Mouse (Mus musculus): ENCODE results near the gene Macrod2. TPM values are rescaled to one million over a fixed set of nuclear protein-coding genes. Genes with fewer than 3 reads are reported as not detected.

Macrod2 gene
- polyA plus RNA-seq, 1 experiment from 2014 or later, result 62.2 TPM

GRCm38 (mm10) chr2:141712265-141712664, 1317.2 kb downstream of the Macrod2 start:
- DNase-seq (ENCODE audit: low spot score), result no peak
- H3K27ac ChIP-seq, result no peak overlapping the region
- no peaks in the 10 kb centered on the region for H3K27me3 ChIP-seq (ENCODE audit: control insufficient read depth, insufficient read depth, low read length)

GRCm38 (mm10) chr2:141715061-141715460, 1320.0 kb downstream of the Macrod2 start:
- no peak overlapping the region for H3K9ac ChIP-seq
- ATAC-seq (ENCODE audit: low FRiP score), result no peak
- no peak overlapping the region for H3K4me3 ChIP-seq (replicated peaks; ENCODE audit: low read length)
- H3K27me3 ChIP-seq (ENCODE audit: control insufficient read depth, insufficient read depth, low read length), result no peaks in the 10 kb centered on the region
- H3K36me3 ChIP-seq (replicated peaks; ENCODE audit: control insufficient read depth, insufficient read depth), result no peaks in the 10 kb centered on the region
- WGBS, result 89% methylated on average over 3 of the region's 3 CpGs
- H3K4me2 ChIP-seq (replicated peaks), result no peak overlapping the region
- DNase-seq (ENCODE audit: low spot score), result no peak
- H3K9me3 ChIP-seq (ENCODE audit: control insufficient read depth, low read length), result no peaks in the 10 kb centered on the region
- H3K27ac ChIP-seq, result no peak overlapping the region
- no peaks in the 10 kb centered on the region for H3K4me1 ChIP-seq (replicated peaks; ENCODE audit: control insufficient read depth, insufficient read depth, low read length)

More at GRCm38 (mm10) chr2:141712265-141712664, 1317.2 kb downstream of the Macrod2 start:
- Histone ChIP-seq H3K4me2 (replicated peaks) (no peak overlapping the region), H3K4me1 (replicated peaks; ENCODE audit: control insufficient read depth, insufficient read depth, low read length) (no peaks in the 10 kb centered on the region), H3K9me3 (ENCODE audit: control insufficient read depth, low read length) (no peaks in the 10 kb centered on the region), H3K4me3 (replicated peaks; ENCODE audit: low read length) (no peak overlapping the region), H3K9ac (no peak overlapping the region), H3K36me3 (replicated peaks; ENCODE audit: control insufficient read depth, insufficient read depth) (no peaks in the 10 kb centered on the region)
- no peak for ATAC-seq (ENCODE audit: low FRiP score)
- WGBS, result 79% methylated on average over 4 of the region's 4 CpGs

DNA sequence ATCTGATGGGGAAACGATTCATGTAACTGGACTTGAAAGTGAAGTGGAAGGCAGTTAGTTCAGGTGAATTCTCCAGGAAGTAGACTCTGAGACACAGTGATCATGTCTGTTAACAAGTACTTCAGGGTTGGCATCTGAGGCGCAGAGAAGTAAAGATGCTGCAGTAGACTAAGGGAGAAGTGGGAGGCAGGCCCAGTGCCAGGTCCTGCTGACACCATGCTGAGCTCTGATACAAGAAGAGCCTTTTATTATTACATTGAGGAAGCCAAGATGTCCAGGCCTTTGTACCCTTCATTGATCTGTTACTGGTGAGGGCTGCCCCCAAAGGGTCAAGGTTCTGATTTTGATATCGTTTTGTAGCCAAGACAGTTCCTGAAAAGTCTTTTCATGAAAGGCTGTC, 1327.4 kb downstream of the Macrod2 start:
- Histone ChIP-seq H3K4me1 (replicated peaks; ENCODE audit: control insufficient read depth, insufficient read depth, low read length) (no peaks in the 10 kb centered on the region), H3K9me3 (ENCODE audit: control insufficient read depth, low read length) (no peaks in the 10 kb centered on the region), H3K36me3 (replicated peaks; ENCODE audit: control insufficient read depth, insufficient read depth) (no peaks in the 10 kb centered on the region), H3K4me2 (replicated peaks) (no peak overlapping the region), H3K27me3 (ENCODE audit: control insufficient read depth, insufficient read depth, low read length) (no peaks in the 10 kb centered on the region), H3K27ac (no peak overlapping the region), H3K9ac (no peak overlapping the region), H3K4me3 (replicated peaks; ENCODE audit: low read length) (no peak overlapping the region)
- WGBS, result 91% methylated on average over 3 of the region's 3 CpGs
- ATAC-seq (ENCODE audit: low FRiP score), result no peak
- DNase-seq (ENCODE audit: low spot score), result no peak

GRCm38 (mm10) chr2:141728998-141729397, 1333.9 kb downstream of the Macrod2 start:
- Histone ChIP-seq H3K4me2 (replicated peaks) (no peak overlapping the region), H3K36me3 (replicated peaks; ENCODE audit: control insufficient read depth, insufficient read depth) (no peaks in the 10 kb centered on the region), H3K4me1 (replicated peaks; ENCODE audit: control insufficient read depth, insufficient read depth, low read length) (no peaks in the 10 kb centered on the region), H3K4me3 (replicated peaks; ENCODE audit: low read length) (no peak overlapping the region), H3K27me3 (ENCODE audit: control insufficient read depth, insufficient read depth, low read length) (no peaks in the 10 kb centered on the region), H3K9me3 (ENCODE audit: control insufficient read depth, low read length) (no peaks in the 10 kb centered on the region), H3K9ac (no peak overlapping the region), H3K27ac (no peak overlapping the region)
- no peak for ATAC-seq (ENCODE audit: low FRiP score)
- 55% methylated on average over 4 of the region's 4 CpGs for WGBS
- no peak for DNase-seq (ENCODE audit: low spot score)

DNA sequence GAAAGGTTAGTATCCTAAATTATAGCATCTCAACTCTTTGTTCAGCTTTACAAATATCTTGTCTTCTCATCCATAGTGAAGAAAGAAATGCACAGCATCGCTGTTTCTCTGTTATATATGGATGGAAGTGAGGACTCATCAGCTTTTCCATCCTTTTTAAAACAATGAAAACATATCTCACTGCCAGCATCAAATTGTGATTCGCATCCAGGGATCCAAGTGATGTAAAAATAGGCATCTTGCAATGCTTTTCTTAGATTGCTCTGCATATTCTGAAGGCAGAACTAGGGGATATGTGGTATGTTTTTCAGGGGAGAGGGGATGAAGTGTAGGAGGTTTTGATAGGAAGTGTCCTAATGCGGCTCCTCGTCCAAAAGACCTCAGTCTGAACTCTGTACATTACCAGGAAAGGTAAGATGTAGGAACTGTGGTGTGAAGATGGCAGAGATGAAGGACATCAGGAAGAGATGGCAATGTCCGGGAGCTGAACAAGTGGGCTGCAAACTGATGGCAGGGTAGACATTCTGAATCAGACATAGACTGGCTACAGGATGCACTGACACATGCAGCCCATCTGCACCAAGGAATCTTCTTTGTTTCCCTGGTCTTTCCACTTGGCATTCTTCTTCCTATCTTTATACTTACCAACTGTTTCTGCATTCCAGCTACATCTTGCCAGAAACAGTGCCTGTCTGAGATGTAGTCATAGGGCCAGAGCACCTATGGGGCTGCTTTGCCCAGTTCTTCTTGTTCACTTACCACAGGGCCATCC, 1341.8 kb downstream of the Macrod2 start:
- WGBS, result 94% methylated on average over 5 of the region's 5 CpGs
- ATAC-seq (ENCODE audit: low FRiP score) (no peak), DNase-seq (ENCODE audit: low spot score) (no peak)
- Histone ChIP-seq H3K4me3 (replicated peaks; ENCODE audit: low read length) (no peak overlapping the region), H3K27ac (no peak overlapping the region), H3K4me1 (replicated peaks; ENCODE audit: control insufficient read depth, insufficient read depth, low read length) (no peaks in the 10 kb centered on the region), H3K27me3 (ENCODE audit: control insufficient read depth, insufficient read depth, low read length) (no peaks in the 10 kb centered on the region), H3K9ac (no peak overlapping the region), H3K4me2 (replicated peaks) (no peak overlapping the region), H3K36me3 (replicated peaks; ENCODE audit: control insufficient read depth, insufficient read depth) (no peaks in the 10 kb centered on the region), H3K9me3 (ENCODE audit: control insufficient read depth, low read length) (no peaks in the 10 kb centered on the region)

GRCm38 (mm10) chr2:141738702-141739101, 1343.6 kb downstream of the Macrod2 start:
- WGBS, result 68% methylated on average over 1 of the region's 1 CpGs
- Histone ChIP-seq H3K4me3 (replicated peaks; ENCODE audit: low read length) (no peak overlapping the region), H3K4me2 (replicated peaks) (no peak overlapping the region), H3K4me1 (replicated peaks; ENCODE audit: control insufficient read depth, insufficient read depth, low read length) (no peaks in the 10 kb centered on the region), H3K27me3 (ENCODE audit: control insufficient read depth, insufficient read depth, low read length) (no peaks in the 10 kb centered on the region), H3K9me3 (ENCODE audit: control insufficient read depth, low read length) (no peaks in the 10 kb centered on the region), H3K36me3 (replicated peaks; ENCODE audit: control insufficient read depth, insufficient read depth) (no peaks in the 10 kb centered on the region), H3K27ac (no peak overlapping the region), H3K9ac (no peak overlapping the region)
- DNase-seq (ENCODE audit: low spot score) (no peak), ATAC-seq (ENCODE audit: low FRiP score) (no peak)

DNA sequence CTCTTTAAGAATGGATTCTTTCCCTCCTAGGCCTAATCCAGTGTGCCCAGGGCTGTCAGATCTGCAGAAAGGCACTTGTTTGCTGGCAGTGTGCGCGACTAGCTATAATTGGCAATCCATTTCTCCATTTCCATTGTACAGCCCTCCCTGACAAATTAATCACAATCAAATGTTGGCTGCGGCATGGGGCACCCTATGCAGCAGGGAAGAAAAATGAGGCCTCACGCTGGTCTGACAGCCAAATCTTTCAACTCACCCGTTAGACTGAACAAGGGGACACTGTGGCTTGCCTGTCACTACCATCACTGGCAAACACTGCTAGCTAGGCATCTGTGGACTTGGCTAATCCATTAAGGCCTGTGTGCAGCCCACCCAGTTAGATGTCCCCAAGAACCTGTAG, 1345.2 kb downstream of the Macrod2 start:
- peak; percentile 64 for DNase-seq (ENCODE audit: low spot score)
- Histone ChIP-seq H3K27me3 (ENCODE audit: control insufficient read depth, insufficient read depth, low read length) (no peaks in the 10 kb centered on the region), H3K9me3 (ENCODE audit: control insufficient read depth, low read length) (no peaks in the 10 kb centered on the region), H3K4me1 (replicated peaks; ENCODE audit: control insufficient read depth, insufficient read depth, low read length) (no peaks in the 10 kb centered on the region), H3K9ac (no peak overlapping the region), H3K4me3 (replicated peaks; ENCODE audit: low read length) (no peak overlapping the region), H3K27ac (no peak overlapping the region), H3K36me3 (replicated peaks; ENCODE audit: control insufficient read depth, insufficient read depth) (no peaks in the 10 kb centered on the region), H3K4me2 (replicated peaks) (no peak overlapping the region)
- peak; percentile 84; the same call in 1 of the 2 replicates for ATAC-seq (ENCODE audit: low FRiP score)
- 40% methylated on average over 5 of the region's 5 CpGs for WGBS

DNA sequence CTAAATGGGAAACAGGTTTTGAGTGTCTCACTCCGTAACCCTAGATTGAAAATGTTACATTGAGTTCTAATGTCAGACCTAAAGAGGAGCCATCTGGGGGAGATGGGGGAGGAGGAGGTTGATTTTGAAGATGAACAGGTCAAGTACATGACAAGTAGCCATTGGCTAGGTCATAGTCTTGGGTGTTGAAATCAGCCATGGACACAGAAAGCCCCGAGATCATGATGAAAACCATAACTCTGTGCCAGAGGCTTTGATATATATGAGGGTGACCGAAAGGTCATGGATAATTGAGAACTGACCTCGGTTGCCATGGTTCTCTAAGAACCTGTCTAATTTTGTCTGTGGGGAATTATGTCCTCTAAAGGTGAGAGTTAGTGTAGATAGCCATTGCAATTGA, 1405.1 kb downstream of the Macrod2 start:
- no peak for DNase-seq (ENCODE audit: low spot score)
- no peaks in the 10 kb centered on the region for H3K4me1 ChIP-seq (replicated peaks; ENCODE audit: control insufficient read depth, insufficient read depth, low read length)
- H3K36me3 ChIP-seq (replicated peaks; ENCODE audit: control insufficient read depth, insufficient read depth), result no peaks in the 10 kb centered on the region
- no peak overlapping the region for H3K27ac ChIP-seq
- no peak for ATAC-seq (ENCODE audit: low FRiP score)
- 84% methylated on average over 4 of the region's 4 CpGs for WGBS
- H3K4me2 ChIP-seq (replicated peaks), result no peak overlapping the region
- H3K9me3 ChIP-seq (ENCODE audit: control insufficient read depth, low read length), result no peaks in the 10 kb centered on the region
- no peak overlapping the region for H3K4me3 ChIP-seq (replicated peaks; ENCODE audit: low read length)
- H3K27me3 ChIP-seq (ENCODE audit: control insufficient read depth, insufficient read depth, low read length), result no peaks in the 10 kb centered on the region
- H3K9ac ChIP-seq, result no peak overlapping the region

DNA sequence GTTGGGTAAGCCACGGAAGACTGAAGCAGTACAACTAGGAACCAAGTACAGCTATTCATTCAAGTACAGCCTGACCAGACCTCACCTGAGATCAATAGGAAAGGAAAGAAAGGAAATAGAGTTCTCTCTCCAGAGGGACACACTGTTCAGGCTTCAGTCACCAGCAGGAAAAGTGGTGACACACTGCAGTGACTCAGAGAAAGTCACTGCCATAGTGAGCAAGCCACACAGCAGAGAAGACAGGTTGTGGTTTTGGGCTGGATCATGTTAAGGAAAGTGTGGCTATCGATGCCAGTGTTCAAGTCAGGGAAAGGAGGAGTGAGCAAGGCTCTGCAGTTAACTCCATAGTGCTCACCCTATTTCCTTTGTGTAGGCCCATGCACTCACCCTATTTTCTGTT, 1405.8 kb downstream of the Macrod2 start:
- WGBS, result 70% methylated on average over 2 of the region's 2 CpGs
- H3K9me3 ChIP-seq (ENCODE audit: control insufficient read depth, low read length), result no peaks in the 10 kb centered on the region
- ATAC-seq (ENCODE audit: low FRiP score), result no peak
- no peak overlapping the region for H3K4me2 ChIP-seq (replicated peaks)
- no peak overlapping the region for H3K4me3 ChIP-seq (replicated peaks; ENCODE audit: low read length)
- DNase-seq (ENCODE audit: low spot score), result no peak
- no peaks in the 10 kb centered on the region for H3K36me3 ChIP-seq (replicated peaks; ENCODE audit: control insufficient read depth, insufficient read depth)
- no peaks in the 10 kb centered on the region for H3K27me3 ChIP-seq (ENCODE audit: control insufficient read depth, insufficient read depth, low read length)
- H3K9ac ChIP-seq, result no peak overlapping the region
- H3K27ac ChIP-seq, result no peak overlapping the region
- H3K4me1 ChIP-seq (replicated peaks; ENCODE audit: control insufficient read depth, insufficient read depth, low read length), result no peaks in the 10 kb centered on the region

DNA sequence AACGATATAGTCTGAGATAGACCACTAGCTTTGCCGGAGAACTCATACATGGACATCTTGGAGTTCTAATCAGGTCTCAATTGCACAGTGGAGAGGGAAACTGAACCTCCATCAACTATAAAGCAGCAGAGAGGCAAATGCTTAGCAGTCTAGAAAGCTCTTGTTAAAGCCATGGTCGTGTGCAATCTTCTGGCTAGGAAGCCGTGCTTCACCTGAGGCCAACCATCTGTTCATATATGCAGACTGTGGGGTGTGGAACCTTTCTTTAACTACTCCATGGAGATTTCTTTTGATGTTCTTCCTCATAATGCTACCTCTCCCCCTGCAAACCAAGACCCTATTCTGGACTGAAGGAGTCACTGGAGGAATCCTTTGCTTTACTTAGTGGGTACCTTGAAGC, 1421.2 kb downstream of the Macrod2 start:
- H3K27ac ChIP-seq, result no peak overlapping the region
- no peak overlapping the region for H3K4me2 ChIP-seq (replicated peaks)
- H3K4me1 ChIP-seq (replicated peaks; ENCODE audit: control insufficient read depth, insufficient read depth, low read length), result no peaks in the 10 kb centered on the region
- H3K36me3 ChIP-seq (replicated peaks; ENCODE audit: control insufficient read depth, insufficient read depth), result no peaks in the 10 kb centered on the region
- 93% methylated on average over 4 of the region's 4 CpGs for WGBS
- no peaks in the 10 kb centered on the region for H3K9me3 ChIP-seq (ENCODE audit: control insufficient read depth, low read length)
- no peaks in the 10 kb centered on the region for H3K27me3 ChIP-seq (ENCODE audit: control insufficient read depth, insufficient read depth, low read length)
- no peak for DNase-seq (ENCODE audit: low spot score)
- H3K4me3 ChIP-seq (replicated peaks; ENCODE audit: low read length), result no peak overlapping the region
- no peak overlapping the region for H3K9ac ChIP-seq
- no peak for ATAC-seq (ENCODE audit: low FRiP score)
